Mouse (Mus musculus) midbrain, embryonic 13.5 days (tissue): ENCODE results near the gene Tjap1. TPM values are rescaled to one million over a fixed set of nuclear protein-coding genes. Genes with fewer than 3 reads are reported as not detected.

Experiments
- ATAC-seq: fragments of 200-750 bp; cut with Nextera tagmentation; 2 replicates; pipeline ENCODE4 v1.8.0; 2017; ENCODE audit warnings: mild to moderate bottlenecking, moderate TSS enrichment, moderate library complexity
- H3K27ac ChIP-seq: fragments of 300-500 bp; sonication (generic); 2 replicates; pipeline ENCODE4 v1.5.1; 2015; ENCODE audit warnings: inconsistent platforms, mild to moderate bottlenecking, moderate library complexity
- H3K27me3 ChIP-seq: fragments of 300-500 bp; sonication (generic); 2 replicates; pipeline ENCODE4 v1.6.1; 2015; ENCODE audit warnings: mild to moderate bottlenecking, inconsistent platforms
- H3K36me3 ChIP-seq: fragments of 300-500 bp; sonication (generic); 2 replicates; pipeline ENCODE4 v1.6.1; 2015; ENCODE audit warnings: mild to moderate bottlenecking, inconsistent platforms
- H3K4me1 ChIP-seq: fragments of 300-500 bp; sonication (generic); replicated peaks from 2 replicates; pipeline ENCODE4 v1.6.1; 2015; ENCODE audit warnings: inconsistent platforms
- H3K4me2 ChIP-seq: fragments of 300-500 bp; sonication (generic); replicated peaks from 2 replicates; pipeline ENCODE4 v1.6.1; 2015; ENCODE audit warnings: moderate library complexity, mild to moderate bottlenecking, inconsistent platforms
- H3K4me3 ChIP-seq: fragments of 300-500 bp; sonication (generic); replicated peaks from 2 replicates; pipeline ENCODE4 v1.5.1; 2015; ENCODE audit warnings: mild to moderate bottlenecking, inconsistent platforms
- H3K9ac ChIP-seq: fragments of 300-500 bp; sonication (generic); replicated peaks from 2 replicates; pipeline ENCODE4 v1.6.1; 2015; ENCODE audit warnings: mild to moderate bottlenecking, inconsistent platforms
- H3K9me3 ChIP-seq: fragments of 300-500 bp; sonication (generic); 2 replicates; pipeline ENCODE4 v1.6.1; 2016; ENCODE audit warnings: mild to moderate bottlenecking, inconsistent platforms
- WGBS: fragments of 180-500 bp; shearing (Covaris S2); methylation state at CpG from one replicate; pipeline ENCODE4 v1.1.7; 2015; 5-methylcytosine and 5-hydroxymethylcytosine counted together
- polyA plus RNA-seq: library from polyadenylated mRNA; unstranded; fragments of >200 nt; fragmentation: Nextera tagmentation; extraction: Ambion mirVana; gene quantifications from 2 replicates; pipeline ENCODE4 v1.2.1, GENCODE M21; 2015

Gene Tjap1
- polyA plus RNA-seq, 1 experiment from 2014 or later = 37.2 TPM

- H3K4me2 ChIP-seq = no peak overlapping the region
- peaks cover 18% of the 10 kb centered on the region for H3K4me1 ChIP-seq
- WGBS = 91% methylated on average over 12 of the region's 12 CpGs
- H3K36me3 ChIP-seq = peaks cover 19% of the 10 kb centered on the region
- no peak overlapping the region for H3K9ac ChIP-seq
- H3K27me3 ChIP-seq = no peaks in the 10 kb centered on the region
- H3K9me3 ChIP-seq = no peaks in the 10 kb centered on the region
- no peak overlapping the region for H3K27ac ChIP-seq
- H3K4me3 ChIP-seq = no peak overlapping the region
- no peak for ATAC-seq
Observed at GRCm38 (mm10) chr17:46278011-46278765, 4.6 kb downstream of the Tjap1 start.

DNA sequence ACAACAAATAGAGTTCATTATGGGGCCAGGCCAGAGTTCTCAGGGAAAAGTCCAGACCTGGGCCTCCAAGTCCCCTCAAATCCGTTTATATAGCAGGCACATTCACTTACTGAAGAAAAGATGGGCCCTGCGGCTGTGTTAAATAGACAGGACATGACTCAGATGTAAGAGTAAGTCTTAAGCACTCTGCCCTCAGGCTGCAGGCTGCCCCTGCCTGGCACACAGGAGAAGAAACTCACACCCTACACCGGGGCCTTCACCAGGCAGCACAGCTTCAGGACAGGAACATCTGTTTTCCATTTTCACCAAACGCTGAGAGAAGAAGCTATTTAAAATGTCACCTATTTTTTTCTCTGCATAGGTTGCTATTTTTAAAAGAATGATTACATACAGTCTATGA, 5.2 kb downstream of the Tjap1 start:
- no peak for ATAC-seq
- Histone ChIP-seq H3K27ac (no peak overlapping the region), H3K9me3 (no peaks in the 10 kb centered on the region), H3K9ac (no peak overlapping the region), H3K4me1 (peaks cover 15% of the 10 kb centered on the region), H3K36me3 (peaks cover 19% of the 10 kb centered on the region), H3K27me3 (no peaks in the 10 kb centered on the region), H3K4me2 (no peak overlapping the region), H3K4me3 (no peak overlapping the region)
- WGBS = 85% methylated on average over 4 of the region's 4 CpGs

- Histone ChIP-seq H3K27ac (no peak overlapping the region), H3K9me3 (no peaks in the 10 kb centered on the region), H3K36me3 (peaks cover 36% of the 10 kb centered on the region), H3K9ac (no peak overlapping the region), H3K4me3 (no peak overlapping the region), H3K4me1 (no peaks in the 10 kb centered on the region), H3K27me3 (no peaks in the 10 kb centered on the region), H3K4me2 (no peak overlapping the region)
- 94% methylated on average over 10 of the region's 10 CpGs for WGBS
- no peak for ATAC-seq
Observed at GRCm38 (mm10) chr17:46275506-46275905, 7.3 kb downstream of the Tjap1 start.

DNA sequence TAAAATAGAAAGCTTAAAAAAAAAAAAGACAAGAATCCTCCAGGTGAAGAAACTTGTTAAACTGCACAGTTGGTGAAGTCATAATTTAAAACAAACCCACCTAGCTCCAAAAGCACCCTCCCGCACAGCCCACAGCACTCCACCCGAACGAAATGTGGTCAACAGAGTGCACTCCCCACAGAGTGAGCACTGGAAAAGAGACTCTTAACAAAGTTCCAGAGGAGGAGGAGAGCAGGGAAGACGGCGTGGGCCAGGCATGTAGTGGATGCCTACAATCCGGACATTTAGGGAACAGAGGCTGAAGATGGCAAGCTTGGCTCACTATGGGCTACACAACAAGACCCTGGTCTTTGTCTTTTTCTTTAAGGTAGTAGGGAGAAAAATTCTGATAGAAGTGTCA, 7.8 kb downstream of the Tjap1 start:
- Histone ChIP-seq H3K27ac (no peak overlapping the region), H3K4me2 (no peak overlapping the region), H3K27me3 (no peaks in the 10 kb centered on the region), H3K36me3 (peaks cover 41% of the 10 kb centered on the region), H3K4me3 (no peak overlapping the region), H3K9me3 (no peaks in the 10 kb centered on the region), H3K9ac (no peak overlapping the region), H3K4me1 (no peaks in the 10 kb centered on the region)
- WGBS = 93% methylated on average over 6 of the region's 6 CpGs
- ATAC-seq = no peak

- Histone ChIP-seq H3K9ac (no peak overlapping the region), H3K36me3 (peaks cover 46% of the 10 kb centered on the region)
- no peak for ATAC-seq
Observed at GRCm38 (mm10) chr17:46274465-46274864, 8.4 kb downstream of the Tjap1 start.

GRCm38 (mm10) chr17:46273803-46274236, 9.0 kb downstream of the Tjap1 start:
- WGBS = 79% methylated on average over 1 of the region's 1 CpGs
- no peaks in the 10 kb centered on the region for H3K9me3 ChIP-seq
- no peak overlapping the region for H3K9ac ChIP-seq
- no peak overlapping the region for H3K4me3 ChIP-seq
- H3K4me1 ChIP-seq = no peaks in the 10 kb centered on the region
- no peak overlapping the region for H3K27ac ChIP-seq
- H3K36me3 ChIP-seq = peaks cover 47% of the 10 kb centered on the region
- no peaks in the 10 kb centered on the region for H3K27me3 ChIP-seq
- H3K4me2 ChIP-seq = no peak overlapping the region
- no peak for ATAC-seq

More at GRCm38 (mm10) chr17:46274465-46274864, 8.4 kb downstream of the Tjap1 start:
- Histone ChIP-seq H3K4me1 (no peaks in the 10 kb centered on the region), H3K27ac (no peak overlapping the region), H3K4me2 (no peak overlapping the region), H3K27me3 (no peaks in the 10 kb centered on the region), H3K9me3 (no peaks in the 10 kb centered on the region), H3K4me3 (no peak overlapping the region)
- WGBS = 81% methylated on average over 6 of the region's 6 CpGs

DNA sequence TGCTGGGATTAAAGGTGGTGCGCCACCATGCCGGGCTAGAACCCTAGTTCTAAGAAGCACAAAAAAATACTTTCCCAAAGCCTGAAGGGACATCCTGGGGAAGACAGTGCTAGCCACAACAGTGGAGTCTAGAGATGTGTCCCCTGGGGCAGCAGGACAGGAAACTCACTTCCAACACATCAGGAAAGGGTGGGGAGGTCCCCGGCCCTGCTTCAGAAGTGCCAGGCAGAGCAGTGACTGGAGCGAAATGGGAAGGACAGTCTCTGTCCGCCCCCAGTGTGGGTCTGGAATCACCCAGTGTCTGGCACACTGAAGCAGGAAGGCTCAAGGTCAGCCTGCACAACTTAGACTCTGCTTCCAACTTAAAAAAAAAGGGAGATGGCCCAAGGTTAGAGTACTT, 10.2 kb downstream of the Tjap1 start:
- H3K9me3 ChIP-seq = no peaks in the 10 kb centered on the region
- no peak overlapping the region for H3K4me2 ChIP-seq
- H3K4me3 ChIP-seq = no peak overlapping the region
- H3K9ac ChIP-seq = no peak overlapping the region
- H3K27me3 ChIP-seq = no peaks in the 10 kb centered on the region
- H3K4me1 ChIP-seq = no peaks in the 10 kb centered on the region
- ATAC-seq = 0 out of 2 replicates have a peak, but pooled peaks have one; percentile 45
- H3K27ac ChIP-seq = no peak overlapping the region
- WGBS = 88% methylated on average over 5 of the region's 5 CpGs
- peaks cover 38% of the 10 kb centered on the region for H3K36me3 ChIP-seq

GRCm38 (mm10) chr17:46272058-46272457, 10.8 kb downstream of the Tjap1 start:
- Histone ChIP-seq H3K27me3 (no peaks in the 10 kb centered on the region), H3K4me3 (no peak overlapping the region), H3K9ac (no peak overlapping the region), H3K4me2 (no peak overlapping the region), H3K9me3 (no peaks in the 10 kb centered on the region), H3K4me1 (no peaks in the 10 kb centered on the region), H3K36me3 (peaks cover 33% of the 10 kb centered on the region), H3K27ac (no peak overlapping the region)
- ATAC-seq = no peak
- 95% methylated on average over 2 of the region's 2 CpGs for WGBS

GRCm38 (mm10) chr17:46269771-46270534, 12.9 kb downstream of the Tjap1 start:
- no peak overlapping the region for H3K27ac ChIP-seq
- H3K4me2 ChIP-seq = no peak overlapping the region
- no peak overlapping the region for H3K4me3 ChIP-seq
- H3K36me3 ChIP-seq = peaks cover 36% of the 10 kb centered on the region
- H3K27me3 ChIP-seq = no peaks in the 10 kb centered on the region
- H3K9me3 ChIP-seq = no peaks in the 10 kb centered on the region
- 86% methylated on average over 19 of the region's 19 CpGs for WGBS
- no peak for ATAC-seq
- H3K4me1 ChIP-seq = 0 out of 2 replicates have a peak, but pooled peaks cover 2% of the 10 kb centered on the region
- H3K9ac ChIP-seq = peak overlapping the region; percentile 48; the same call in 1 of the 2 replicates

DNA sequence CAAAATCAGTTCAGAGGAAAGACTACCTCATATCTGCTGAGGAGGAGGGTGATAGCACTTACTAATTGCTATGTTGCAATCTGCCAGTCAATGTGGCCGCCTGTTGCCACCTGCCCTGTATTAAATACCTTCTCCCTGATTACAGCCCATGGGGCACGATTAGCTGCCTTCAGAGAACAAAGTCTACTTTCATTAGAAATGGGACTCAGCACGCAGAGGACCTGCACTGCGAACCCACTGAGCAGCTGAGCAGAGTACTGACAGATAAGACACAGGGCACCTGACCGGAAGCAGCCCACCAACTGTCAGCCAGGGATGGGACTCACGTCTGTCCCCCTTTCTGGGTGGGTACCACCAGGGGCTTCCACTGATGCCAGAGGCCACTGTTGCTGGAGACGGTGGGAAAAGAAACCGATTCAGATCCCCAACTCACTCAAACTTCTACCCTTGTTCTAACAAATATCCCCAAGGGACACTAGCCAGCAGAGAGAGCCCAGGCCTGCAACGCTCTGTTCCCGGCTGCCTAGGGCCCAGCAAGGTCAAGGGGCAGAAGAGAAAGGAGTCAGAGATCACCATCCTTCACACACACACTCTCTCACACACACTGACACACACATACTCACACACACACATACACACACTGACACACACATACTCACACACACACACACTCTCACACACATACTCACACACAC, 14.7 kb downstream of the Tjap1 start:
- Histone ChIP-seq H3K9me3 (no peaks in the 10 kb centered on the region), H3K4me2 (no peak overlapping the region), H3K36me3 (peaks cover 54% of the 10 kb centered on the region), H3K27me3 (no peaks in the 10 kb centered on the region), H3K9ac (peak overlapping the region; percentile 23; the same call in 1 of the 2 replicates), H3K4me1 (0 out of 2 replicates have a peak, but pooled peaks cover 2% of the 10 kb centered on the region), H3K4me3 (no peak overlapping the region), H3K27ac (no peak overlapping the region)
- no peak for ATAC-seq
- WGBS = 87% methylated on average over 10 of the region's 10 CpGs

- WGBS = 86% methylated on average over 7 of the region's 7 CpGs
- peaks cover 61% of the 10 kb centered on the region for H3K36me3 ChIP-seq
- no peak overlapping the region for H3K4me2 ChIP-seq
- 0 out of 2 replicates have a peak, but pooled peaks cover 2% of the 10 kb centered on the region for H3K4me1 ChIP-seq
- no peak overlapping the region for H3K4me3 ChIP-seq
- H3K9ac ChIP-seq = no peak overlapping the region
- H3K27me3 ChIP-seq = no peaks in the 10 kb centered on the region
- H3K27ac ChIP-seq = no peak overlapping the region
- ATAC-seq = no peak
- H3K9me3 ChIP-seq = no peaks in the 10 kb centered on the region
Observed at GRCm38 (mm10) chr17:46267511-46267910, 15.3 kb downstream of the Tjap1 start.

- no peak for ATAC-seq
- Histone ChIP-seq H3K9ac (no peak overlapping the region), H3K4me1 (0 out of 2 replicates have a peak, but pooled peaks cover 2% of the 10 kb centered on the region), H3K9me3 (no peaks in the 10 kb centered on the region), H3K4me3 (no peak overlapping the region), H3K27ac (no peak overlapping the region), H3K27me3 (no peaks in the 10 kb centered on the region), H3K36me3 (peaks cover 64% of the 10 kb centered on the region), H3K4me2 (no peak overlapping the region)
- 86% methylated on average over 6 of the region's 6 CpGs for WGBS
Observed at GRCm38 (mm10) chr17:46266986-46267385, 15.8 kb downstream of the Tjap1 start.
